26 mouse cellular contexts compared by ENCODE assay signal in genomic region chr1:182988646-182989045, GRCm38 (mm10). TPM values are rescaled to one million over a fixed set of nuclear protein-coding genes. Genes with fewer than 3 reads are reported as not detected.
DNase-seq lines count a peak whose midpoint lies in the region; ATAC-seq and TF ChIP-seq lines count a peak whose summit lies in the region.
"Had no signal": no experiment of that assay in that cellular context is flagged by ENCODE, and none has a peak within 500 bp of the region (broad histone marks: within the 10 kb centered on the region; RNA-seq: fewer than 3 reads in every experiment).

No protein-coding gene starts in this region.

- H3K4me1 ChIP-seq in lung, embryonic 14.5 days (ENCODE audit: insufficient read depth), result 0 out of 2 replicates have a peak, but pooled peaks cover 6% of the 10 kb centered on the region
- H3K4me1 ChIP-seq in lung, adult 2 months (ENCODE audit: control insufficient read depth, insufficient read depth, low read length), result no peaks in the 10 kb centered on the region
- no peaks in the 10 kb centered on the region; the same call in 1 of the 2 replicates for H3K4me1 ChIP-seq in lung, postnatal 0 days (ENCODE audit: insufficient read depth, low read depth, low read length)

- WGBS in lung, embryonic 14.5 days, result 31% methylated on average over 3 of the region's 3 CpGs
- 53% methylated on average over 3 of the region's 3 CpGs for WGBS in lung, adult 2 months
- 48% methylated on average over 3 of the region's 3 CpGs for WGBS in lung, postnatal 0 days

- no peak overlapping the region for H3K4me2 ChIP-seq in lung, embryonic 14.5 days
- H3K4me2 ChIP-seq in lung, postnatal 0 days (replicated peaks; ENCODE audit: low read depth, low read length), result no peak overlapping the region
- H3K4me2 ChIP-seq: embryonic facial prominence, embryonic 13.5 days; forebrain, embryonic 12.5 days; forebrain, embryonic 15.5 days; heart, embryonic 12.5 days; hindbrain, embryonic 14.5 days had no signal

- 0 out of 2 replicates have a peak, but pooled peaks cover 1% of the 10 kb centered on the region for H3K27me3 ChIP-seq in lung, embryonic 14.5 days (ENCODE audit: insufficient read depth, low read length)
- no peaks in the 10 kb centered on the region for H3K27me3 ChIP-seq in lung, postnatal 0 days (replicated peaks; ENCODE audit: insufficient read depth, low read length)
- H3K27me3 ChIP-seq: forebrain, embryonic 15.5 days; heart, embryonic 12.5 days had no signal

- H3K27ac ChIP-seq in gastrocnemius, adult 2 months, result no peak overlapping the region
- no peak overlapping the region for H3K27ac ChIP-seq in lung, embryonic 14.5 days (ENCODE audit: low read depth)
- H3K27ac ChIP-seq in lung, postnatal 0 days (ENCODE audit: low read length), result no peak overlapping the region
- H3K27ac ChIP-seq: embryonic facial prominence, embryonic 10.5 days; embryonic facial prominence, embryonic 13.5 days; forebrain, embryonic 12.5 days; forebrain, embryonic 15.5 days; hindbrain, embryonic 14.5 days; hindbrain, postnatal 0 days had no signal

- 0 out of 2 replicates have a peak, but pooled peaks have one; percentile 10 for TF ChIP-seq EP300 in lung, postnatal 0 days (IDR thresholded peaks at IDR 0.05)

- H3K9ac ChIP-seq in lung, embryonic 14.5 days, result no peak overlapping the region
- H3K9ac ChIP-seq in lung, postnatal 0 days (replicated peaks; ENCODE audit: low read depth), result no peak overlapping the region
- H3K9ac ChIP-seq: embryonic facial prominence, embryonic 13.5 days; forebrain, embryonic 12.5 days; forebrain, embryonic 15.5 days; heart, embryonic 12.5 days; hindbrain, embryonic 14.5 days had no signal

- DNase-seq in gastrocnemius, adult 2 months, result peak; percentile 19
- no peak for DNase-seq in gastrocnemius, postnatal 14 days
- peak; percentile 88 for DNase-seq in lung, embryonic 14.5 days
- no peak for DNase-seq in lung, adult 2 months
- DNase-seq in lung, postnatal 0 days (ENCODE audit: low spot score), result peak; percentile 35
- DNase-seq in lung, postnatal 14 days, result no peak
- DNase-seq: adrenal gland, adult 8-10 months; adrenal gland, postnatal 25 days; cerebellum, adult 11-12 months; cerebellum, adult 8-10 months; cerebellum, postnatal 10 days; cerebellum, postnatal 36 days; embryo, embryonic 11 days; gastrocnemius, postnatal 10 days; heart, adult 18-20 months; heart, postnatal 14 days; heart, postnatal 4 days had no signal

- no peak for TF ChIP-seq CTCF in gastrocnemius, adult 2 months (IDR thresholded peaks at IDR 0.05)
- no peak for TF ChIP-seq CTCF in lung, embryonic 14.5 days (IDR thresholded peaks at IDR 0.05; ENCODE audit: low read depth)
- no peak for TF ChIP-seq CTCF in lung, adult 2 months (IDR thresholded peaks at IDR 0.05; ENCODE audit: insufficient read depth, low read length)
- no peak for TF ChIP-seq CTCF in lung, postnatal 0 days (IDR thresholded peaks at IDR 0.05)

- TF ChIP-seq POLR2A in lung, adult 2 months (IDR thresholded peaks at IDR 0.05; ENCODE audit: borderline replicate concordance, extremely low read depth, low read depth, low read length), result no peak

- no peak overlapping the region for H3K4me3 ChIP-seq in gastrocnemius, adult 2 months
- H3K4me3 ChIP-seq in lung, embryonic 14.5 days (ENCODE audit: low read depth, low read length), result no peak overlapping the region
- no peak overlapping the region for H3K4me3 ChIP-seq in lung, adult 2 months (replicated peaks; ENCODE audit: extremely low read depth, low read depth, low read length)
- H3K4me3 ChIP-seq in lung, postnatal 0 days (ENCODE audit: low read depth, low read length), result no peak overlapping the region
- H3K4me3 ChIP-seq: embryonic facial prominence, embryonic 10.5 days; embryonic facial prominence, embryonic 13.5 days; erythroblast, embryonic 14.5 days; forebrain, embryonic 12.5 days; forebrain, embryonic 15.5 days; heart, embryonic 12.5 days had no signal

- intact Hi-C loops in gastrocnemius, adult 2 months (cut with DNase I), result no loop called here
- intact Hi-C loops in gastrocnemius, postnatal 14 days (cut with DNase I; ENCODE audit: low total_unique reads), result no loop called here

- no peaks in the 10 kb centered on the region for H3K36me3 ChIP-seq in lung, embryonic 14.5 days (ENCODE audit: insufficient read depth)
- H3K36me3 ChIP-seq in lung, postnatal 0 days (ENCODE audit: insufficient read depth, low read length), result no peaks in the 10 kb centered on the region
- H3K36me3 ChIP-seq: embryonic facial prominence, embryonic 10.5 days; embryonic facial prominence, embryonic 13.5 days; forebrain, embryonic 12.5 days; forebrain, embryonic 15.5 days; heart, embryonic 12.5 days had no signal

- peak; percentile 86 for ATAC-seq in lung, embryonic 14.5 days (ENCODE audit: insufficient read depth)
- peak; percentile 31 for ATAC-seq in lung, postnatal 0 days
- ATAC-seq: activated CD4-positive, CD25-positive, alpha-beta regulatory T cell, adult 4 months; forebrain, embryonic 15.5 days; hindbrain, postnatal 0 days had no signal

- no peaks in the 10 kb centered on the region for H3K9me3 ChIP-seq in lung, embryonic 14.5 days (ENCODE audit: low read depth, low read length)
- no peaks in the 10 kb centered on the region for H3K9me3 ChIP-seq in lung, postnatal 0 days (ENCODE audit: low read length)
- H3K9me3 ChIP-seq: embryonic facial prominence, embryonic 10.5 days; embryonic facial prominence, embryonic 13.5 days; forebrain, embryonic 12.5 days; forebrain, embryonic 15.5 days; heart, embryonic 12.5 days had no signal

RNA-seq across cellular contexts. Expression of gene Tlr5, which starts 34.1 kb away (rescaled TPM):
- 1 to 10 TPM; 1.1 to 3.8 TPM for total RNA-seq in gastrocnemius, adult 2 months (2021)
- 1 to 10 TPM; 2.0 to 2.1 TPM for total RNA-seq in gastrocnemius, postnatal 14 days (2021)
- polyA plus RNA-seq in lung, embryonic 14.5 days (2014; fragmentation: Nextera tagmentation; extraction: Ambion mirVana), result 1.2 and 1.8 TPM in 2 replicates
- 6.1 and 7.4 TPM in 2 replicates for polyA plus RNA-seq in lung, adult 2 months (2012; rRNA removed)
- polyA plus RNA-seq in lung, postnatal 0 days (2015; fragmentation: Nextera tagmentation; extraction: Ambion mirVana), result 1.5 TPM in 2 replicates
- polyA plus RNA-seq: erythroblast, embryonic 14.5 days had no signal

Comparison
In these comparisons a context has a peak if more than half of its experiments do, and no peak if none do; other contexts are left out.
1. DNase-seq: peak in gastrocnemius, adult 2 months (single experiment), lung, embryonic 14.5 days (single experiment) and lung, postnatal 0 days (single experiment); none in gastrocnemius, postnatal 14 days (single experiment), lung, adult 2 months (single experiment) and lung, postnatal 14 days (single experiment).